Mouse (Mus musculus) bone marrow macrophage, adult 2 months (primary cell): ENCODE results near the gene Sox21.

Experiments
- CTCF ChIP-seq: IDR thresholded peaks from 2 replicates; pipeline ENCODE4 v1.5.1; 2012; ENCODE audit warnings: low read depth, mild to moderate bottlenecking, low read length, moderate library complexity
- POLR2A ChIP-seq: IDR thresholded peaks from 2 replicates; pipeline ENCODE4 v1.6.1; 2012; ENCODE audit warnings: mild to moderate bottlenecking, low read depth, low read length, borderline replicate concordance

DNA sequence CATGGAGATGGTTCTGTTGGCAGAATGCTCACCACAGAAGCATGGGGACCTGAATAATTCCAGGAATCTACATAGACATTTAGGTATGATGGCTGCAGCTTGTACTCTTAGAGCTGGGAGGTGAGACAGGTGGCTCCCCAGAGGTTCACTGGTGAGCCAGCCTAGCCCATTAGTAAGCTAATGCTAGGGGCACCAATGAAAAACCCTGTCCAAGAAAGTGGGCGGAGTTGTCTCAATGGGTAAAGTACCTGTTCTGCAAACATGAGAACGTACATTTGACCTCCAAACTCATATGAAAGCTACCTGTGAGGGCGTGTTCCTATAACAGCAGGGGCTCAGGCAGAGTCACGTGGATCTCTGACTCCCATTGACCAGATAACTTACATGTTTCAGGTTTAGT lies 32.0 kb upstream of the Sox21 start:
- TF ChIP-seq POLR2A (no peak), CTCF (no peak)
